Mouse (Mus musculus): ENCODE measurements around the gene Trim45. TPM values are rescaled to one million over a fixed set of nuclear protein-coding genes. Genes with fewer than 3 reads are reported as not detected.

Gene Trim45
- polyA plus RNA-seq (2015; fragmentation: Nextera tagmentation; extraction: Ambion mirVana) = 7.9 and 8.3 TPM in 2 replicates

- ATAC-seq = peak; percentile 99
- H3K27me3 ChIP-seq = no peaks in the 10 kb centered on the region
- peaks cover 50% of the 10 kb centered on the region for H3K4me1 ChIP-seq (replicated peaks)
- H3K9me3 ChIP-seq = no peaks in the 10 kb centered on the region
- H3K9ac ChIP-seq (replicated peaks) = peak within 1 kb of the TSS; percentile 76
- peak within 1 kb of the TSS; percentile 80 for H3K27ac ChIP-seq
- H3K36me3 ChIP-seq = peaks cover 16% of the 10 kb centered on the region; the same call in 1 of the 2 replicates
- peak within 1 kb of the TSS; percentile 70 for H3K4me2 ChIP-seq (replicated peaks)
- WGBS = 0% methylated on average over 39 of the region's 39 CpGs
- H3K4me3 ChIP-seq (replicated peaks) = peak within 1 kb of the TSS; percentile 55
These were observed at the start of gene Trim45 for GRCm38 (mm10) chr3:100921825-100922505. TSS of gene Trim45 (plus strand) at chr3:100922202.

- H3K4me3 ChIP-seq (replicated peaks) = no peak overlapping the region
- no peaks in the 10 kb centered on the region for H3K9me3 ChIP-seq
- WGBS = 95% methylated on average over 4 of the region's 4 CpGs
- no peaks in the 10 kb centered on the region for H3K4me1 ChIP-seq (replicated peaks)
- no peak overlapping the region for H3K9ac ChIP-seq (replicated peaks)
- ATAC-seq = no peak
- no peaks in the 10 kb centered on the region for H3K27me3 ChIP-seq
- H3K27ac ChIP-seq = no peak overlapping the region
- H3K4me2 ChIP-seq (replicated peaks) = no peak overlapping the region
- H3K36me3 ChIP-seq = no peaks in the 10 kb centered on the region
These were observed 44.9 kb upstream of the Trim45 start for GRCm38 (mm10) chr3:100877057-100877456.

- Histone ChIP-seq H3K9ac (replicated peaks) (no peak overlapping the region), H3K27ac (no peak overlapping the region), H3K4me2 (replicated peaks) (no peak overlapping the region), H3K36me3 (no peaks in the 10 kb centered on the region), H3K27me3 (no peaks in the 10 kb centered on the region), H3K4me3 (replicated peaks) (no peak overlapping the region), H3K4me1 (replicated peaks) (no peaks in the 10 kb centered on the region), H3K9me3 (no peaks in the 10 kb centered on the region)
- no peak for ATAC-seq
- WGBS = 77% methylated on average over 6 of the region's 6 CpGs
These were observed 40.6 kb upstream of the Trim45 start for GRCm38 (mm10) chr3:100881403-100881802.

- H3K9ac ChIP-seq (replicated peaks) = no peak overlapping the region
- ATAC-seq = no peak
- no peak overlapping the region for H3K27ac ChIP-seq
- H3K4me1 ChIP-seq (replicated peaks) = no peaks in the 10 kb centered on the region
- no peaks in the 10 kb centered on the region for H3K27me3 ChIP-seq
- no peak overlapping the region for H3K4me3 ChIP-seq (replicated peaks)
- WGBS = 85% methylated on average over 9 of the region's 9 CpGs
- no peaks in the 10 kb centered on the region for H3K36me3 ChIP-seq
- peaks cover 4% of the 10 kb centered on the region for H3K9me3 ChIP-seq
- H3K4me2 ChIP-seq (replicated peaks) = no peak overlapping the region
These were observed 40.0 kb upstream of the Trim45 start for GRCm38 (mm10) chr3:100881843-100882634.

GRCm38 (mm10) chr3:100889234-100889633 is 32.8 kb upstream of the Trim45 start:
- H3K36me3 ChIP-seq = no peaks in the 10 kb centered on the region
- no peak overlapping the region for H3K9ac ChIP-seq (replicated peaks)
- H3K27me3 ChIP-seq = no peaks in the 10 kb centered on the region
- no peaks in the 10 kb centered on the region for H3K4me1 ChIP-seq (replicated peaks)
- no peak overlapping the region for H3K27ac ChIP-seq
- WGBS = 92% methylated on average over 1 of the region's 1 CpGs
- H3K9me3 ChIP-seq = peaks cover 7% of the 10 kb centered on the region
- H3K4me2 ChIP-seq (replicated peaks) = no peak overlapping the region
- H3K4me3 ChIP-seq (replicated peaks) = no peak overlapping the region
- ATAC-seq = no peak

GRCm38 (mm10) chr3:100890406-100890805 is 31.6 kb upstream of the Trim45 start:
- H3K4me1 ChIP-seq (replicated peaks) = no peaks in the 10 kb centered on the region

GRCm38 (mm10) chr3:100892383-100893335 is 29.3 kb upstream of the Trim45 start:
- Histone ChIP-seq H3K4me2 (replicated peaks) (no peak overlapping the region), H3K4me3 (replicated peaks) (no peak overlapping the region), H3K27ac (no peak overlapping the region), H3K9me3 (no peaks in the 10 kb centered on the region), H3K9ac (replicated peaks) (no peak overlapping the region), H3K36me3 (no peaks in the 10 kb centered on the region), H3K4me1 (replicated peaks) (no peaks in the 10 kb centered on the region), H3K27me3 (no peaks in the 10 kb centered on the region)
- WGBS = 69% methylated on average over 11 of the region's 11 CpGs
- ATAC-seq = no peak

More at GRCm38 (mm10) chr3:100890406-100890805, 31.6 kb upstream of the Trim45 start:
- H3K27me3 ChIP-seq = no peaks in the 10 kb centered on the region
- whole genome bisulfite sequencing = 91% methylated on average over 3 of the region's 3 CpGs
- H3K9ac ChIP-seq (replicated peaks) = no peak overlapping the region
- no peak overlapping the region for H3K27ac ChIP-seq
- peaks cover 7% of the 10 kb centered on the region for H3K9me3 ChIP-seq
- H3K4me3 ChIP-seq (replicated peaks) = no peak overlapping the region
- no peak overlapping the region for H3K4me2 ChIP-seq (replicated peaks)
- ATAC-seq = no peak
- H3K36me3 ChIP-seq = no peaks in the 10 kb centered on the region

GRCm38 (mm10) chr3:100895500-100895899 is 26.5 kb upstream of the Trim45 start:
- no peak for ATAC-seq
- H3K4me1 ChIP-seq (replicated peaks) = no peaks in the 10 kb centered on the region
- no peak overlapping the region for H3K27ac ChIP-seq
- H3K9me3 ChIP-seq = no peaks in the 10 kb centered on the region
- H3K36me3 ChIP-seq = no peaks in the 10 kb centered on the region
- WGBS = 71% methylated on average over 6 of the region's 6 CpGs
- no peak overlapping the region for H3K4me3 ChIP-seq (replicated peaks)
- no peak overlapping the region for H3K9ac ChIP-seq (replicated peaks)
- no peaks in the 10 kb centered on the region for H3K27me3 ChIP-seq
- no peak overlapping the region for H3K4me2 ChIP-seq (replicated peaks)

- WGBS = 84% methylated on average over 6 of the region's 6 CpGs
- Histone ChIP-seq H3K4me1 (replicated peaks) (no peaks in the 10 kb centered on the region), H3K4me3 (replicated peaks) (no peak overlapping the region), H3K4me2 (replicated peaks) (no peak overlapping the region), H3K36me3 (no peaks in the 10 kb centered on the region), H3K9ac (replicated peaks) (no peak overlapping the region), H3K9me3 (no peaks in the 10 kb centered on the region), H3K27ac (no peak overlapping the region), H3K27me3 (no peaks in the 10 kb centered on the region)
- ATAC-seq = no peak
These were observed 15.9 kb upstream of the Trim45 start for GRCm38 (mm10) chr3:100906128-100906527.

- Histone ChIP-seq H3K4me3 (replicated peaks) (no peak overlapping the region), H3K4me2 (replicated peaks) (no peak overlapping the region), H3K27ac (no peak overlapping the region), H3K4me1 (replicated peaks) (no peaks in the 10 kb centered on the region), H3K9me3 (no peaks in the 10 kb centered on the region), H3K27me3 (no peaks in the 10 kb centered on the region), H3K9ac (replicated peaks) (no peak overlapping the region), H3K36me3 (no peaks in the 10 kb centered on the region)
- 28% methylated on average over 3 of the region's 3 CpGs for WGBS
- no peak for ATAC-seq
These were observed 15.1 kb upstream of the Trim45 start for GRCm38 (mm10) chr3:100906916-100907315.

- no peak overlapping the region for H3K4me3 ChIP-seq (replicated peaks)
- no peaks in the 10 kb centered on the region for H3K27me3 ChIP-seq
- no peak overlapping the region for H3K4me2 ChIP-seq (replicated peaks)
- 79% methylated on average over 6 of the region's 6 CpGs for WGBS
- no peaks in the 10 kb centered on the region for H3K9me3 ChIP-seq
- H3K4me1 ChIP-seq (replicated peaks) = no peaks in the 10 kb centered on the region
- no peak for ATAC-seq
- H3K9ac ChIP-seq (replicated peaks) = no peak overlapping the region
- H3K27ac ChIP-seq = no peak overlapping the region
- H3K36me3 ChIP-seq = no peaks in the 10 kb centered on the region
These were observed 13.4 kb upstream of the Trim45 start for GRCm38 (mm10) chr3:100908594-100908993.
